In the genomic region with DNA sequence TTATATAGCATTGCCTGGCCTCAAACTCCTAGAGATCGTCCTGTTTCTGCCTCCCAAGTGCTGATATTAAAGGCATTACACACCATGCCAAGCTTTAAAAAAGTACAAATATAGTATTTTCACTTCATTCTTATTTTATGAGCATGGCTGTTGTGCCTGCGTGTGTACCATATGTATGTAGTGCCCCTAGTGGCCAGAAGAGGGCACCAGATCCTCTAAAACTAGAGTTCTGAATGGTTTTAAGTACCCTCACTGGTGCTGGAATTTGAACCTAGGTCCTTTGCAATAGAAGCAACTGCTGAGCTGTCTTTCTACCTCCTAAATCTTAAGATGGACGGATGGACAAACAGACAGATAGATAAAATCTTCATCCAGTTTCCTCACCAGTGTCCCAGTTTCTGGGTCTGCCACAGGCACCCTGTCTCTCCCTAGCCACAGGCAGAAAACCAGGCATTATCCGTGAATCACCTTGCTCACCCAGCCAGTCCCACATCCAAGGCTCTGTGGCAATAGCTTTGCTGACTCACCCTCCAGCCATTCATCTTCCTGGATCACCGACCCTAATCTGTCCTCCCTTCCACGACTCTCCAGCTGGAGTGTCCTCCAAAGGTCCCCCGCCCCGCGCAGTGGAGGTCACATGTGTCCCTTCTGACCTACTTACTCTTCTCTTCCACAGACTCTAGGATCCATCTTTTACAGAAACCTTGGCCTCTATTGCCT, we compare ENCODE assay signal across 9 mouse cellular contexts. TPM values are rescaled to one million over a fixed set of nuclear protein-coding genes. Genes with fewer than 3 reads are reported as not detected.
A peak's percentile ranks its signal among the peaks of the same experiment; 100 is the strongest.
DNase-seq lines count a peak whose midpoint lies in the region.
"Had no signal": no experiment of that assay in that cellular context is flagged by ENCODE, and none has a peak within 500 bp of the region (broad histone marks: within the 10 kb centered on the region; RNA-seq: fewer than 3 reads in every experiment).

No protein-coding gene starts in this region.

- H3K36me3 ChIP-seq in splenic B cell, adult 2 months (ENCODE audit: control insufficient read depth, insufficient read depth, low read length, poor library complexity, severe bottlenecking) = no peaks in the 10 kb centered on the region

- no peaks in the 10 kb centered on the region for H3K27me3 ChIP-seq in splenic B cell, adult 2 months (ENCODE audit: control insufficient read depth, insufficient read depth, low read length, poor library complexity, severe bottlenecking)

- peak; percentile 48 for DNase-seq in urinary bladder, postnatal 14 days (ENCODE audit: low spot score)
- no peak for DNase-seq in urinary bladder, postnatal 4 days (ENCODE audit: low spot score in 2 of 2)
- DNase-seq in adrenal gland, adult 8-10 months = peak; percentile 95
- peak; percentile 37 to 63 for DNase-seq in kidney, postnatal 25 days
- DNase-seq in splenic B cell, adult 2 months (ENCODE audit: low read depth, low spot score) = peak; percentile 65
- DNase-seq in frontal cortex, adult 2 months (ENCODE audit: extremely low spot score in 1 of 2, low spot score in 1 of 2) = no peak
- DNase-seq in cerebellum, adult 11 months = no peak
- DNase-seq in left cerebral cortex, adult 8-10 months (ENCODE audit: low spot score in 2 of 2) = no peak

RNA-seq across cellular contexts. Expression of a gene that starts 2.9 kb away (rescaled TPM):
- total RNA-seq in adrenal gland, adult 8-10 months (2022) = under 1 TPM in 2 of 4 experiments, not detected in 2; 0.12 to 0.18 TPM
- polyA plus RNA-seq in frontal cortex, adult 2 months (2012; rRNA removed) = 0.22 and 0.23 TPM in 2 replicates
- total RNA-seq in left cerebral cortex, adult 8-10 months (2022) = 1 to 10 TPM in 3 of 4 experiments, under 1 TPM in 1; 0.91 to 1.4 (median 1.1) TPM
- polyA plus RNA-seq: myocyte had no signal

RNA-seq across cellular contexts. Expression of a gene that starts 54.4 kb away (rescaled TPM):
- 10 to 100 TPM; 75.6 to 83.4 (median 77.1) TPM for total RNA-seq in adrenal gland, adult 8-10 months (2022)
- polyA plus RNA-seq in frontal cortex, adult 2 months (2012; rRNA removed) = 39.0 and 44.3 TPM in 2 replicates
- total RNA-seq in left cerebral cortex, adult 8-10 months (2022) = 10 to 100 TPM; 44.2 to 56.6 (median 52.6) TPM

RNA-seq across cellular contexts. Expression of a gene that starts 59.8 kb away (rescaled TPM):
- total RNA-seq in adrenal gland, adult 8-10 months (2022) = under 1 TPM in 1 of 4 experiments, not detected in 3; 0.05 TPM
- 6.6 and 8.3 TPM in 2 replicates for polyA plus RNA-seq in frontal cortex, adult 2 months (2012; rRNA removed)
- 10 to 100 TPM; 10.5 to 12.1 (median 10.8) TPM for total RNA-seq in left cerebral cortex, adult 8-10 months (2022)
- polyA plus RNA-seq: myocyte had no signal

Comparison
In these comparisons a context has a peak if more than half of its experiments do, and no peak if none do; other contexts are left out.
1. DNase-seq: peak in urinary bladder, postnatal 14 days (single experiment), adrenal gland, adult 8-10 months (single experiment), kidney, postnatal 25 days (2 of 2) and splenic B cell, adult 2 months (single experiment); none in urinary bladder, postnatal 4 days (0 of 2), frontal cortex, adult 2 months (0 of 2), cerebellum, adult 11 months (single experiment) and left cerebral cortex, adult 8-10 months (0 of 2).
2. RNA of a gene that starts 59.8 kb away (total RNA-seq): 10.5 to 12.1 TPM in left cerebral cortex, adult 8-10 months; 0.05 TPM in adrenal gland, adult 8-10 months; every median in the first group is over 10 times any median in the second.